Mouse (Mus musculus) testis, adult 2 months (tissue): ENCODE results near the gene Zxdc. TPM values are rescaled to one million over a fixed set of nuclear protein-coding genes. Genes with fewer than 3 reads are reported as not detected.

Experiments used
- H3K27ac ChIP-seq: fragments of 200-500 bp; 2 replicates; pipeline ENCODE4 v1.5.1; 2012; ENCODE audit warnings: low read depth, low read length; ENCODE audit not compliant: control insufficient read depth, insufficient read depth
- H3K27me3 ChIP-seq: fragments of 200-500 bp; 2 replicates; pipeline ENCODE4 v1.6.1; 2012; ENCODE audit warnings: mild to moderate bottlenecking, low read length, moderate library complexity; ENCODE audit not compliant: control insufficient read depth, insufficient read depth
- H3K36me3 ChIP-seq: fragments of 200-500 bp; 2 replicates; pipeline ENCODE4 v1.6.1; 2012; ENCODE audit warnings: mild to moderate bottlenecking, low read length; ENCODE audit not compliant: control insufficient read depth, insufficient read depth
- H3K4me1 ChIP-seq: fragments of 200-500 bp; 2 replicates; pipeline ENCODE4 v1.6.1; 2012; ENCODE audit warnings: low read length; ENCODE audit not compliant: control insufficient read depth, insufficient read depth
- H3K4me3 ChIP-seq: fragments of 200-500 bp; 2 replicates; pipeline ENCODE4 v1.5.1; 2012; ENCODE audit warnings: low read depth, mild to moderate bottlenecking, low read length, moderate library complexity, mixed read lengths; ENCODE audit not compliant: control insufficient read depth
- CTCF ChIP-seq: fragments of 200-500 bp; IDR thresholded peaks from 2 replicates; pipeline ENCODE4 v1.5.1; 2012; ENCODE audit warnings: low read depth, mild to moderate bottlenecking, inconsistent platforms, low read length, moderate library complexity; ENCODE audit not compliant: control insufficient read depth, insufficient read depth, insufficient replicate concordance
- POLR2A ChIP-seq: fragments of 200-500 bp; IDR thresholded peaks from 2 replicates; pipeline ENCODE4 v1.6.1; 2012; ENCODE audit warnings: low read depth, mild to moderate bottlenecking, inconsistent platforms, low read length, moderate library complexity; ENCODE audit not compliant: control insufficient read depth
- polyA plus RNA-seq: library from polyadenylated mRNA; depleted of rRNA; stranded (reverse); fragments of >200 nt; gene quantifications from 2 replicates; pipeline ENCODE4 v1.2.3, GENCODE M21; 2012; rRNA removed

Zxdc gene
- polyA plus RNA-seq, 1 experiment, result 5.4 TPM

DNA sequence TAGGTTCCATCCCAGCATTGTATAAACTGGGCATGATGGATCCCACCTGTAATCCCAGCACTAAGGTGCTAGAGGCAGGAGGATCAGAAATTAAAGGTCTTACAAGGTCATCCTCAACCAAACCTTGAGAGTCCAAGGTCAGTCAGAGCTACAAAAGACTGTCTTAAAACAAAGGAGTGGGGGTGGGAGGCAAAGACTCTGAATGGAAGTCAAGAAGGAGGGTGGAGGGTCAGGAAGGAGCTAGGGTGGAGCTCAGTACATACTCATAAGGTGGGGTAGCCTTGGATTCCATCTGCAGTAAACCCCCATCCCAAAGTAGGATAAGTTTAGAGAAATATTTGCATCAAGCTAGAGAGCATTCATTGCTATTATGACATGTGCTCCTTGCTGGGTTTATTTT lies 83.3 kb downstream of the Zxdc start:
- no peak overlapping the region for H3K4me3 ChIP-seq
- no peak overlapping the region for H3K27ac ChIP-seq
- no peaks in the 10 kb centered on the region for H3K4me1 ChIP-seq
- TF ChIP-seq CTCF, result no peak
- no peak for TF ChIP-seq POLR2A
- no peaks in the 10 kb centered on the region for H3K36me3 ChIP-seq
- H3K27me3 ChIP-seq, result no peaks in the 10 kb centered on the region

Other genes with a start within 250 kb of the Zxdc start
- gene Vmn1r51, start 246.9 kb upstream of the Zxdc start, polyA plus RNA-seq, result not detected in 2 replicates
- gene Vmn1r52, start 194.7 kb upstream of the Zxdc start, polyA plus RNA-seq, result not detected in 2 replicates
- gene V1ra8, start 166.7 kb upstream of the Zxdc start, polyA plus RNA-seq, result not detected in 2 replicates
- gene Vmn1r53, start 145.1 kb upstream of the Zxdc start, polyA plus RNA-seq, result 0.42 and 0.94 TPM in 2 replicates
- gene Vmn1r54, start 123.2 kb upstream of the Zxdc start, polyA plus RNA-seq, result not detected in 2 replicates
- 387 and 412 TPM in 2 replicates for gene BC048671, start 68.3 kb upstream of the Zxdc start, polyA plus RNA-seq
- 1.9 and 2.7 TPM in 2 replicates for gene Chst13, start 44.3 kb upstream of the Zxdc start, polyA plus RNA-seq
- gene Uroc1, start 36.2 kb upstream of the Zxdc start, polyA plus RNA-seq, result not detected in 2 replicates
- gene Cfap100, start 59.3 kb downstream of the Zxdc start, polyA plus RNA-seq, result 51.7 and 65.0 TPM in 2 replicates
- gene Klf15, start 93.1 kb downstream of the Zxdc start, polyA plus RNA-seq, result 7.6 and 7.7 TPM in 2 replicates
- gene Aldh1l1, start 116.9 kb downstream of the Zxdc start, polyA plus RNA-seq, result 7.2 and 9.6 TPM in 2 replicates
- gene Slc41a3, start 235.2 kb downstream of the Zxdc start, polyA plus RNA-seq, result 73.3 and 79.5 TPM in 2 replicates